Mouse (Mus musculus): ENCODE results near the gene Akap10.

DNA sequence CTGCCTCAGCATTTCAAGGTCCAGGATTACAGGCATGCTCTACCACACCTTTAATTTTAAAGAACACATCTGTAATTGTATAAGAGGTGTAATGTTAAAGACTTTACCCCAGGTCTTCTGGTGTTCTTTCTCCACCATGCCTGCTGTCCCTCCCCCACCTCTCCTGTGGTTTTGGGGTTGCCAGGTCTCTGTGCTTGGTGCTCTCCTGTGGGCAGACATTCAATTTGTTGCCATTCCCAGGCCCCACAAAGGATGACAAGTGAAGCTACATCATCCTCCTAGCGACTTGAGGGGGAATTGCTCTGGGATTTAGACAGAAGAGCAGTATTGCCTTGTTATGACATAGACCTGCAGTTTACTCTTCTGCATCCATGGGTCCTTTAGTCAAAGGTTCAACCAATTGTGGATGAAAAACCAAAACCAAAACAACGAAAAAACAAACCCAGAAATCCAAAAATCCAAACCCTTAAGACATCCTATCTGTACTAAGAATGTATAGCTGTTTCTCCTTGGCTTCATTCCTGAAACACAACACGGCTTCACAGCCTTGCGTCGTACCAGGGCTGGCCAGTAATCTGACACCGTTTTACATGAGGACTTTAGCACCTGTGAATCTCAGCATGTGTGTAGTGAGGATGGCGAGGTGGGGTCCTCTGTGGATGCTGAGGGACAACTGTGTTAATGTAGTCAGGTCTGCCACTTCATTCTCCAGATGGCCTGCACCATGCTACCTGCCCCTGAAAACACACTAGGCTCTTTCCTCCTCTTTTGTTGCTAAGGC, 41.6 kb upstream of the Akap10 start:
- TF ChIP-seq CTCF (IDR thresholded peaks at IDR 0.05; ENCODE audit: insufficient read depth, low read length) (no peak), POLR2A (IDR thresholded peaks at IDR 0.05; ENCODE audit: borderline replicate concordance, extremely low read depth, low read depth, low read length) (no peak)

All from lung, adult 2 months (tissue).